Mouse (Mus musculus) kidney, adult 2 months (tissue): Measurements from ENCODE around the gene Kcnn4. TPM values are rescaled to one million over a fixed set of nuclear protein-coding genes. Genes with fewer than 3 reads are reported as not detected.

ENCODE experiments used
- DNase-seq: peaks from one replicate; pipeline ENCODE4 v3.0.0; 2021
- H3K27ac ChIP-seq: fragments of 200-500 bp; 2 replicates; pipeline ENCODE4 v1.5.1; 2012; ENCODE audit warnings: low read depth, low read length, control low read depth, inconsistent platforms; ENCODE audit not compliant: insufficient read depth
- H3K27me3 ChIP-seq: fragments of 200-500 bp; replicated peaks from 2 replicates; pipeline ENCODE4 v1.6.1; 2012; ENCODE audit warnings: mild to moderate bottlenecking, moderate library complexity, low read length, inconsistent platforms; ENCODE audit not compliant: control insufficient read depth, insufficient read depth
- H3K36me3 ChIP-seq: fragments of 200-500 bp; 2 replicates; pipeline ENCODE4 v1.6.1; 2012; ENCODE audit warnings: mild to moderate bottlenecking, moderate library complexity, low read length, inconsistent platforms; ENCODE audit not compliant: control insufficient read depth, insufficient read depth
- H3K4me1 ChIP-seq: fragments of 200-500 bp; 2 replicates; pipeline ENCODE4 v1.6.1; 2011; ENCODE audit warnings: low read length; ENCODE audit not compliant: control insufficient read depth, insufficient read depth
- H3K4me3 ChIP-seq: fragments of 200-500 bp; 2 replicates; pipeline ENCODE4 v1.5.1; 2011; ENCODE audit warnings: mild to moderate bottlenecking, low read depth, low read length, control low read depth; ENCODE audit not compliant: insufficient read depth
- CTCF ChIP-seq: fragments of 200-500 bp; conservative IDR thresholded peaks from 2 replicates; pipeline ENCODE4 v1.5.1; 2011; ENCODE audit warnings: low read depth, mild to moderate bottlenecking, control low read depth, low read length, moderate library complexity, mixed read lengths; ENCODE audit not compliant: insufficient read depth, insufficient read length
- POLR2A ChIP-seq: fragments of 200-500 bp; IDR thresholded peaks from one replicate; pipeline ENCODE4 v1.6.1; 2011; ENCODE audit warnings: low read depth, low read length, control low read depth
- WGBS: fragments of 180-500 bp; shearing (Covaris S2); methylation state at CpG from one replicate; pipeline ENCODE4 v1.1.7; 2018; 5-methylcytosine and 5-hydroxymethylcytosine counted together
- polyA plus RNA-seq: library from polyadenylated mRNA; depleted of rRNA; stranded (reverse); fragments of >200 nt; gene quantifications from 2 replicates; pipeline ENCODE4 v1.2.3, GENCODE M21; 2012

Kcnn4 gene
- polyA plus RNA-seq, 1 experiment: 4.1 TPM

DNA sequence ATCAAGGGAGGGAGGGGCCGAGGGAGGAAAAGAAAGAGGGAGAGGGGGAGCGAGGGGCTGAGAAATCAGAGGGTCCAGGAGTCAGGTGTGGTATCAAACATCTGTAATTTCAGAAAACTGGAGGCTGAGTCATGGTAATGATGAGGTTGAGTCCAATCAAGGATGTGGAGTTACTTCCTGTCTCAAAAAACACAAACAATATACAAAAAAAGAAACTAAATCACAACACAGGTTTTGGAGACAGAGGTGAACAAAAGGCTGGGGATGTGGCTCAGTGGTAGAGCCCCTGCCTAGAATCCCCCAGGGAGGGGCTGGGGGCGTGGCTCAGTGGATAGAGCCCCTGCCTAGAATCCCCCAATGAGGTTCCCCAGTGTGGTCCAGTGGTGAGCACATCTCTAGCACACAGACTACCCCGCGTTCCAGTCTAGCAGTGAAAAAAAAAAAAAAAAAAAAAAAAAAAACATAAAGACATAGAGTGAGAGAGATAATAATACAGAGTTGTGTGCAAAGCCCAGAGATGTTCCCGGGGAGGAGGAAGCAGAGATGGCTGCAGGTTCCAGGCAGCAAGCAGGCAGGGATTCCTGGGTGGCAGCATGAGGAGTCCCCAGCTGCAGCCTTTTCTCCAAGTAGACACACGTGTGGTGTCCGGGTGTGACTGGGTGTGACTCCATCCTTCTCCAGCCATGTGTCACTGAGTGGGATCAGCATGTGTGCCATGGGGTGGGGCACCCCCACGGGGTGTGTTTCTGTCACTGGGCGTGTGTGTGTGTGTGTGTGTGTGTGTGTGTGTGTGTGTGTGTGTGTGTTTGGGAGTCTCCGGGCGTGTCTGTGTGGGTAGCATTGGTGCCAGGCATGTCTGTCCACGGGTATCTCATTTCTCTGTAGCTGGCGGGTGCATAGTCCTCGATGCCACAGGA is 3.1 kb upstream of the Kcnn4 start:
- Histone ChIP-seq H3K27ac (no peak overlapping the region), H3K4me3 (no peak overlapping the region), H3K36me3 (no peaks in the 10 kb centered on the region), H3K27me3 (no peaks in the 10 kb centered on the region), H3K4me1 (no peaks in the 10 kb centered on the region)
- DNase-seq: no peak
- TF ChIP-seq POLR2A (no peak), CTCF (no peak)
- 61% methylated on average over 15 of the region's 15 CpGs for WGBS

DNA sequence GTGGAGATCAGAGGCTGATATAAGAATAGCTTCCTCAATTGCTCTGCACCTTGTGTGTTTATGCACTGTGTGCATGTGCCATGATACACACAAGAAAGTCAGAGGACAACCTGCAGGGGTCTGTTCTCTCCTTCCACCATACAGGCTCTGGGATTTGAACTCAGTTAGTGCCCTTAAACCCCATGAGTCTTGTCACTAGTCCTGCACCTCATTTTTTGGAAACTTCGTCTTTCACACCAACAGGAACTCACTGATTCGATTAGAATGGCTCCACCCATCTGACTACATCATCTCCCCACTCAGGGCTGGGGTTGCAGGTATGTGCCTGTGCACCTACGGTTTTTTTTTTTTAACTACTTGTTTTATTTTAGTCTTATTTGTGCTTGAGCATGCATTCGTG is 1.8 kb upstream of the Kcnn4 start:
- H3K27me3 ChIP-seq: no peaks in the 10 kb centered on the region
- H3K27ac ChIP-seq: no peak overlapping the region
- no peak overlapping the region for H3K4me3 ChIP-seq
- no peak for DNase-seq
- H3K4me1 ChIP-seq: no peaks in the 10 kb centered on the region
- 52% methylated on average over 4 of the region's 4 CpGs for WGBS
- no peak for TF ChIP-seq POLR2A
- no peak for TF ChIP-seq CTCF
- H3K36me3 ChIP-seq: no peaks in the 10 kb centered on the region

DNA sequence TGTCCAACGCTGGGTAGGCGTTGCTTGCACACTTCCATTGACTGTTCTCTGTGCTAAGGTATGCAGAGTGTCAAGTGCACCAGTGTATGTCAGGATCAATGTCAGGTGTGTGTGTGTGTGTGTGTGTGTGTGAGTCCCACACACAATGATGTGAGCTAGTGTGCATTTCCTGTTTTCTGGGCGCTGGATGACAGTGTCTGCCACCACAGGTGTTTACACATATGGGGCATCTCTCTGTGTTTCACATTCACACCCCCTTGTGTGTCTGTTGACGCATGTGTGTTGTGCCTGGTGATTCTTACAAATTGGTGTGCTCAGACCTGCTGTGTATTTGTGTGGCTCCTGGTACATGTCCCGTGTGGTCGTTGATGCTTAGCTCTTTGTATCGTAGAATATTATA is 1.1 kb upstream of the Kcnn4 start:
- no peaks in the 10 kb centered on the region for H3K27me3 ChIP-seq
- H3K4me1 ChIP-seq: no peaks in the 10 kb centered on the region
- H3K36me3 ChIP-seq: no peaks in the 10 kb centered on the region
- no peak overlapping the region for H3K4me3 ChIP-seq
- WGBS: 85% methylated on average over 7 of the region's 7 CpGs
- DNase-seq: no peak
- no peak overlapping the region for H3K27ac ChIP-seq
- TF ChIP-seq POLR2A (no peak), CTCF (no peak)

DNA sequence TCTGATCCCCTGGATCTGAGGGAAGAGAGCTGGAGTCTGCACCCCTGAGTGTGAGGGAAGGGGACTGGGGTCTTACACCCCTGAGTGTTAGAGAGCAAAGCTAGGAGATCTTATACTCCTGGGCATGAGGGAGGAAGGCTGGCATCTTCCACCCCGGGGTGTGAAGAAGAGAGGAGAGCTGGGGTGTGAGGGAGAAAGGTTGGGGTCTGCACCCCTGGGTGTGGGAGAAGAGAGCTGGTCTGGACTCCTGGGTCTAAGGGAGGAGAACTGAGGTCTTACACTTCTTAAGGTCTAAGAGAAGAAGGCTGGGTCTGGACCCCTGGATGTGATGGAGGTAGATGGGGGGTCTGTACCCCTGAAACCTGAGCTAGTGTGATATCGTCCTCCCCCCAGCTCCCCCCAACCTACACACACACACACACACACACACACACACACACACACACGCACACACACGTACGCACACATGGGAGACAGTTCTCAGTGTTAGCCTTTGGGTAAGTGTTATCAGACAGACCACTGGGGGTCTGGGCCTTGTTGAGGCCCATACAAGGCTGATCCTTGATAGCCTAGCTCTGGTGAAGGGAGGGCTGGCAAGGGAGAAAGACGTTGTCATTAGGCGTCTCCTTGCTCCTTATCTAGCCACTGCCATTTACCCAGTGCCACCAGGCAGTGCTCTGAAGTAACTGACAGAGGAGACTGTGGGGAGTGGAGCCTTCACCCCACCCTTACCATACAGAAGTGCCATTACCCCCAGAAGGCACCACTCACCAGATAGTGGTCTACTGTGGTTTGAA is 1.1 kb downstream of the Kcnn4 start:
- DNase-seq: no peak
- H3K4me3 ChIP-seq: no peak overlapping the region
- H3K27ac ChIP-seq: no peak overlapping the region
- no peaks in the 10 kb centered on the region for H3K4me1 ChIP-seq
- WGBS: 75% methylated on average over 7 of the region's 7 CpGs
- no peaks in the 10 kb centered on the region for H3K27me3 ChIP-seq
- no peaks in the 10 kb centered on the region for H3K36me3 ChIP-seq
- TF ChIP-seq CTCF (no peak), POLR2A (no peak)

DNA sequence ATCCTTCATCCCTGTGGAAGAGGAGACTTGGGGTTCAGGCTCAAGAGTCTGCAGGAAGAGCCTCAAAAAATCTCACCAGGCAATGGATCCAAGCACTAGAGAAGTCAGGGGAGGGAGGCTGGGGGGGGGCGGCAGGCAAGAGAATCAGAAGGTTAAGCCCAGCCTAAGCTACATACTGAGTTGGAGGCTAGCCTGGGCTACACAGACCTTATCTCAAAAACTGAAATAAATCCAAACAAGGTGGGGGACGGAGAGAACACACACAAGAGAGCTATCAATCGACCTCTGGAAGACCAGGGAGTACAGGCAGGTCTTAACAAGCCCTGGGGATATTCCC is 1.7 kb downstream of the Kcnn4 start:
- Histone ChIP-seq H3K27me3 (no peaks in the 10 kb centered on the region), H3K27ac (no peak overlapping the region), H3K36me3 (no peaks in the 10 kb centered on the region), H3K4me3 (no peak overlapping the region), H3K4me1 (no peaks in the 10 kb centered on the region)
- TF ChIP-seq CTCF (no peak), POLR2A (no peak)
- 69% methylated on average over 3 of the region's 3 CpGs for WGBS
- DNase-seq: no peak

DNA sequence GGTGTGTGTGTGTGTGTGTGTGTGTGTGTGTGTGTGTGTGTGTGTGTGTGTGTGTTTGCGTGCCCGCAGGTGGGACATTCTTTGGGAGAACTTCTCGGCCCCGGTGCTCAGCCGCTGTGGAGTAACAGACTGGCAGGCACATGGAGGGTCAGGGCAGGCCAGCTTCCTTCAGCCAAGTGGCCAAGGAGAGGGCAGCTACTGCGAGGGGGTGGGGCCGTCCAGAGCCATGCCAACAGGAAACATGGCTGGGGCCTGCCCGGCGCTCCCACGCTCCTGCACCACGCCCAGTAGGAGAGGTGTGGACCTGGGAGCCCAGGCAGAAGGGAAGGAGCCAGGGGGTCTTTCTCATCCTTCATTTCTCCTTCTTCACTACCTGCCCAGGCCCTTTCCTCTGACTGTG is 2.2 kb downstream of the Kcnn4 start:
- TF ChIP-seq POLR2A: no peak
- TF ChIP-seq CTCF: no peak
- no peak for DNase-seq
- WGBS: 51% methylated on average over 11 of the region's 11 CpGs
- no peak overlapping the region for H3K27ac ChIP-seq
- no peaks in the 10 kb centered on the region for H3K4me1 ChIP-seq
- no peaks in the 10 kb centered on the region for H3K36me3 ChIP-seq
- no peak overlapping the region for H3K4me3 ChIP-seq
- no peaks in the 10 kb centered on the region for H3K27me3 ChIP-seq

DNA sequence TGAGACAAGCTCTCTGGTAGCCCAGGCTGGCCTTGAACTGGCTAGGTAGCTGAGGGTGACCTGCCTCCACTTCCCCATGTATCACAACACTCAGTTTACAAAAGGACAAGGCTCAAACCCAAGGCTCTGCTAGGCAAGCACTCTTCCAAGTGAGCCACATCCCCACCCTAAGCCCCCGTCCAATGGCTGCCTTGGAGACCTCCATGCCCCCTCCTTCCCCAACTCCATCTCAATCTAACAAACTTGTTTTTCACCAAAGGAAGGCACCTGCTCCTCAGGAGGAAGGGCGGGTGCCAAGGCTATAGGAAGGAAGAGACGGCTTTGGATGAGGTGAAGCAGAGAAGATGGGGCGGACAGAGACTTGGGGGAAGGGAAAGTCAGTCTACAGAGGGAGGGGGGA is 2.7 kb downstream of the Kcnn4 start:
- H3K4me3 ChIP-seq: no peak overlapping the region
- TF ChIP-seq CTCF (no peak), POLR2A (no peak)
- no peak overlapping the region for H3K27ac ChIP-seq

More for the DNA sequence above, 2.7 kb downstream of the Kcnn4 start:
- WGBS: 74% methylated on average over 4 of the region's 4 CpGs
- Histone ChIP-seq H3K27me3 (no peaks in the 10 kb centered on the region), H3K4me1 (no peaks in the 10 kb centered on the region), H3K36me3 (no peaks in the 10 kb centered on the region)
- DNase-seq: no peak
